Mouse (Mus musculus) midbrain, postnatal 0 days (tissue): ENCODE measurements around the gene Lrmda. TPM values are rescaled to one million over a fixed set of nuclear protein-coding genes. Genes with fewer than 3 reads are reported as not detected.

ENCODE experiments used
- ATAC-seq: fragments of 200-750 bp; cut with Nextera tagmentation; 2 replicates; pipeline ENCODE4 v1.8.0; 2017; ENCODE audit warnings: moderate number of reproducible peaks, mild to moderate bottlenecking, moderate TSS enrichment, moderate library complexity; ENCODE audit not compliant: low FRiP score
- DNase-seq: peaks from one replicate; pipeline ENCODE4 v3.0.0-alpha.2; 2015; ENCODE audit warnings: low spot score
- H3K27ac ChIP-seq: fragments of 300-500 bp; sonication (generic); 2 replicates; pipeline ENCODE4 v1.5.1; 2014; ENCODE audit warnings: low read depth, mild to moderate bottlenecking, low read length, mixed read lengths
- H3K27me3 ChIP-seq: fragments of 300-500 bp; sonication (generic); 2 replicates; pipeline ENCODE4 v1.6.1; 2014; ENCODE audit warnings: low read length, control low read depth, mixed read lengths; ENCODE audit not compliant: insufficient read depth
- H3K36me3 ChIP-seq: fragments of 300-500 bp; sonication (generic); 2 replicates; pipeline ENCODE4 v1.6.1; 2014; ENCODE audit warnings: low read length, control low read depth, mixed read lengths; ENCODE audit not compliant: insufficient read depth
- H3K4me1 ChIP-seq: fragments of 300-500 bp; sonication (generic); 2 replicates; pipeline ENCODE4 v1.6.1; 2014; ENCODE audit warnings: mild to moderate bottlenecking, control low read depth, antibody characterized with exemption, low read length, mixed read lengths; ENCODE audit not compliant: insufficient read depth
- H3K4me2 ChIP-seq: fragments of 300-500 bp; sonication (generic); 2 replicates; pipeline ENCODE4 v1.6.1; 2014; ENCODE audit warnings: low read depth, mild to moderate bottlenecking, low read length, mixed read lengths; ENCODE audit not compliant: poor library complexity, severe bottlenecking
- H3K4me3 ChIP-seq: fragments of 300-500 bp; sonication (generic); 2 replicates; pipeline ENCODE4 v1.5.1; 2014; ENCODE audit warnings: low read depth, mild to moderate bottlenecking, low read length, moderate library complexity
- H3K9ac ChIP-seq: fragments of 300-500 bp; sonication (generic); replicated peaks from 2 replicates; pipeline ENCODE4 v1.6.1; 2014; ENCODE audit warnings: mild to moderate bottlenecking, low read length, moderate library complexity, mixed read lengths; ENCODE audit not compliant: poor library complexity, severe bottlenecking
- H3K9me3 ChIP-seq: fragments of 300-500 bp; sonication (generic); 2 replicates; pipeline ENCODE4 v1.6.1; 2016; ENCODE audit warnings: low read length, control low read depth
- CTCF ChIP-seq: IDR thresholded peaks from 2 replicates; pipeline ENCODE4 v1.5.1; 2016; ENCODE audit warnings: antibody characterized with exemption, mild to moderate bottlenecking
- WGBS: fragments of 180-500 bp; shearing (Covaris S2); extraction: QIAGEN DNeasy Blood & Tissue Kit; methylation state at CpG from one replicate; pipeline ENCODE4 v1.1.7; 2014; 5-methylcytosine and 5-hydroxymethylcytosine counted together
- polyA plus RNA-seq: library from polyadenylated mRNA; unstranded; fragments of >200 nt; fragmentation: Nextera tagmentation; extraction: Ambion mirVana; gene quantifications from 2 replicates; pipeline ENCODE4 v1.2.1, GENCODE M21; 2015
- total RNA-seq: library from RNA; depleted of rRNA; stranded (reverse); fragments of >200 nt; gene quantifications from 2 replicates; pipeline ENCODE4 v1.2.3, GENCODE M21; 2014

Gene Lrmda
- total and polyA plus RNA-seq, 2 experiments from 2014 or later = 0.35 TPM; not detected in 1

DNA sequence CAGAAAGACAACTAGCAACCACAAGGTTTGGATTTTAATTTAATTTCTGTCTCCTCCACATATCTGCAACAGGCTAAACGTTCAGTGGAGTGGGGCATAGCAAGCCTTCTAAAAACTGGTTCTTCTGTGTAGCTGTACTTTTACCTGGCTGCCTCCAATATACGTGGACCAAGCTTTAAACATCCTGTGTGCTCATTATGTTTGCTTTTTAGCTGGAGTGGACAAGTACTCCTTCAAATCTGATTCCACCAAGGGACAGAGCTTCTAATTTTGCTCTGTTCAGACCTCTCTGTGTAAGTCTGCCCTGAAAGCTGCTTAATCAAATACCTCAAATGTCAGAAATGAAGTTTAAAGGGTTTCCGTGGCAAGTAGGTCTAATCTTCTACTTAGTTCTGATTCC lies 807.3 kb downstream of the Lrmda start:
- Histone ChIP-seq H3K9ac (no peak overlapping the region), H3K4me3 (no peak overlapping the region), H3K27ac (no peak overlapping the region), H3K9me3 (no peaks in the 10 kb centered on the region), H3K4me1 (no peaks in the 10 kb centered on the region), H3K27me3 (no peaks in the 10 kb centered on the region), H3K4me2 (no peak overlapping the region), H3K36me3 (no peaks in the 10 kb centered on the region)
- ATAC-seq = no peak
- 50% methylated on average over 3 of the region's 3 CpGs for WGBS
- no peak for DNase-seq
- TF ChIP-seq CTCF = no peak

DNA sequence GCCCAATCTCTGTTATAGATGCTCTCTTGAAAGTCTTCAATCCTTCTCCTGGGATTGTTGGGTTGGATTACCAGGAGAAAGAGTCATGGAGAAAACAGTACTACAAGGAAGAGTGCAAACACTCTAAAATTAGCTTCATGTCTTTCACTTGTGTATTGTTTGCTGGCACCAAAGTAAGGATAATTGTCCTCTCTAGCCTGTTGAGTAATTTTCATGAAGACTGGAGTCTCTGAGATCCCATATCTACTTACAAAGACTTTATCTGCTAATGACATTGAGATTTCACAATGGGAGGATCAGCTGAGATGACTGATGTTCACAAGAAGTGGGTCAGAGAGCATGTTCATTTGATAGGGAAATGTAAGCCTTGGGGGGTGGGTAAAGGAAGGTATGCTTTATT lies 817.5 kb downstream of the Lrmda start:
- TF ChIP-seq CTCF = no peak
- no peaks in the 10 kb centered on the region for H3K4me1 ChIP-seq
- H3K27me3 ChIP-seq = no peaks in the 10 kb centered on the region
- DNase-seq (no peak), ATAC-seq (no peak)
- H3K27ac ChIP-seq = no peak overlapping the region
- no peaks in the 10 kb centered on the region for H3K9me3 ChIP-seq
- no peak overlapping the region for H3K4me3 ChIP-seq
- no peaks in the 10 kb centered on the region for H3K36me3 ChIP-seq
- no peak overlapping the region for H3K9ac ChIP-seq
- H3K4me2 ChIP-seq = no peak overlapping the region

GRCm38 (mm10) chr14:22841136-22841535 lies 821.6 kb downstream of the Lrmda start:
- Histone ChIP-seq H3K27ac (no peak overlapping the region), H3K36me3 (no peaks in the 10 kb centered on the region), H3K4me3 (no peak overlapping the region), H3K4me2 (no peak overlapping the region), H3K9me3 (no peaks in the 10 kb centered on the region), H3K9ac (no peak overlapping the region), H3K27me3 (no peaks in the 10 kb centered on the region), H3K4me1 (no peaks in the 10 kb centered on the region)
- DNase-seq = no peak
- WGBS = 97% methylated on average over 4 of the region's 4 CpGs
- no peak for ATAC-seq
- no peak for TF ChIP-seq CTCF

GRCm38 (mm10) chr14:22844006-22844405 lies 824.5 kb downstream of the Lrmda start:
- no peak for DNase-seq
- no peak overlapping the region for H3K4me2 ChIP-seq
- no peak overlapping the region for H3K4me3 ChIP-seq
- no peaks in the 10 kb centered on the region for H3K9me3 ChIP-seq
- H3K9ac ChIP-seq = no peak overlapping the region
- no peak overlapping the region for H3K27ac ChIP-seq
- H3K4me1 ChIP-seq = no peaks in the 10 kb centered on the region
- no peak for TF ChIP-seq CTCF
- no peaks in the 10 kb centered on the region for H3K36me3 ChIP-seq
- ATAC-seq = no peak
- no peaks in the 10 kb centered on the region for H3K27me3 ChIP-seq

DNA sequence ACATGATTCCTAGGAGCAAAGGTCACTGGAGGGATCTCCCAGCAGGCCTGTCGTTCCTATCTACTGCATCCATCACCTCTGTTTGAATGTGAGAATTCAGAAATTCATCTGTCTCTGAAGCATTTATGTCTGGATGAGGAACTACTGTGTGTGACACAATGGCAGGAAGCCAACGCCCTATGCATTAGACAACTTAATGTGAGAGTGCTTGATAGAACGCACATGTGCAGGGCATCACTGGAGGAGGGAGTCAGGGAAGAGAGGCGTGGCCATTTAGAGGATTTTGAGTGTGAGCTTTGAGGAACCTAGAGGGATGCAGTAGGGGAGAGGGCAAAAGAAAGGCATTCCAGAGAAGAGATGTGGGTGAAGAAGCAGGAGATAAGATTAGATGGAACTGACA lies 825.9 kb downstream of the Lrmda start:
- H3K4me3 ChIP-seq = no peak overlapping the region
- WGBS = 85% methylated on average over 4 of the region's 4 CpGs
- no peaks in the 10 kb centered on the region for H3K27me3 ChIP-seq
- no peak for TF ChIP-seq CTCF
- no peaks in the 10 kb centered on the region for H3K4me1 ChIP-seq
- no peak overlapping the region for H3K4me2 ChIP-seq
- H3K27ac ChIP-seq = no peak overlapping the region
- H3K9me3 ChIP-seq = no peaks in the 10 kb centered on the region
- ATAC-seq = no peak
- DNase-seq = no peak
- no peaks in the 10 kb centered on the region for H3K36me3 ChIP-seq
- H3K9ac ChIP-seq = no peak overlapping the region

DNA sequence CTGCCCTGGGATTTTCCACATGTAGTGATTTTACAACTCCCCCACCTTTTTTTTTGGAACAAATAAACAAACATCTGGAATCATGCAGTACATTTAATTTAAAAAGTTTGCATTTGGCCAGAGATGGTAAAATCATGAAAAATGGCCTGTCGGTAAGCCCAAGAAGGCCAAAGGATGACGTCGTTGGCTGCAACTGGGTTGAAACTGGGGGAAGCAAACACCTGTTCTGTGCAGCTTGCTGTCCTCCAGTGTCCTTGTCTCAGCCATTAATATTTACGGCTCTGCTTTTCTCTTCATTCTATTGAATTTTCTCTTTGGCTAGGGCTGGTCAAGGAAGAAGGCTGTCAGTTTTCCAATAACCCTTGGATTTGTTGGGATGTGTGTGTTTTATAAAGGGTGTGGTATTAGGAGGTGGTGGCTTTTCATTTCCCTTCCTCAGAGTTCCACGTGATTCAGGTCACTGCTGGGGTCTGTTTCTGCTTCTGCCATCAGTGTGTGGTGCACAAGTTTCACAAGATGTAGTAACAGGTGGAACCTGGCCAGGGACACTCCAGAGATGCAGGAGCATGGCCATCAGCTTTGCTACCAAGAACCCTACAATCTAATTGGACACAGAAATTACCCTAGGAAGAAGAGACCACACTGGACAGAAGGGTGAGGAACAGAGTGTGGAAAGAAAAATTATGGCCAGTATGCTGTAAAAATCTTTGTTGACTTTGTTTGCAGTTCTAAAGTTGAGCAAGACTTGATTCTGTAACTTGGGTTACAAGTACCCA lies 827.7 kb downstream of the Lrmda start:
- WGBS = 90% methylated on average over 5 of the region's 5 CpGs
- TF ChIP-seq CTCF = no peak
- H3K27me3 ChIP-seq = no peaks in the 10 kb centered on the region
- no peak overlapping the region for H3K4me2 ChIP-seq
- H3K9me3 ChIP-seq = no peaks in the 10 kb centered on the region
- DNase-seq = no peak
- no peaks in the 10 kb centered on the region for H3K36me3 ChIP-seq
- H3K27ac ChIP-seq = no peak overlapping the region
- no peak overlapping the region for H3K4me3 ChIP-seq
- ATAC-seq = no peak
- H3K4me1 ChIP-seq = no peaks in the 10 kb centered on the region
- H3K9ac ChIP-seq = no peak overlapping the region
